Mouse (Mus musculus): ENCODE data around the gene Cdk2ap1.

DNA sequence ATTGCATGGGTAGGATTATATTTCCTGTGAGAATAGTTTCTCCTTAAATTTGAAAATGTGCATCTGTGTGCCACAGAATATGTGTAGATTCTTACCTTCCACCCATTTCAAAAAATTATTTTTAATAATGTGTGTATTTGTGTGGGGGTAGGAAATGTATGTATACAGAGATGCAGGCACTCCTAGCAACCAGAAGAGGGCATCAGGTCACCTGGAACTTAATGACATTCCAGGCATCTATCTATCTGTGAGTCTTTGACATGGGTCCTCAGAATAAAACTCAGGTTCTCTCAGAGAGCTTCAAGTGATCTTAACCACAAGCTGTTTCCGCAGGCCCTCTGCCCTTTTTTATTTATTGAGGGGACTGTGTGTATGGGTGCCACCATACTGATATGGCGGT lies 3.2 kb downstream of the Cdk2ap1 start:
- no peak for TF ChIP-seq CTCF (conservative IDR thresholded peaks at IDR 0.05; ENCODE audit: insufficient read depth, insufficient read length, low read depth, low read length)
- TF ChIP-seq POLR2A (IDR thresholded peaks at IDR 0.05; ENCODE audit: low read depth, low read length) = no peak
